In genomic region chr14:21838336-21839017, GRCm38 (mm10) we compare ENCODE assay signal across 17 mouse cellular contexts.
"Had no signal": no experiment of that assay in that cellular context is flagged by ENCODE, and none has a peak within 500 bp of the region (broad histone marks: within the 10 kb centered on the region; RNA-seq: fewer than 3 reads in every experiment).

No protein-coding gene starts in this region.

- H3K27ac ChIP-seq: kidney, embryonic 15.5 days; left cerebral cortex, adult 2 months; liver, embryonic 13.5 days; midbrain, embryonic 10.5 days; neural tube, embryonic 13.5 days; stomach, embryonic 15.5 days had no signal

- H3K27me3 ChIP-seq: kidney, embryonic 15.5 days; liver, embryonic 13.5 days; megakaryocyte, embryonic 14.5 days; neural tube, embryonic 13.5 days; stomach, embryonic 15.5 days had no signal

- H3K9ac ChIP-seq: kidney, embryonic 15.5 days; liver, embryonic 13.5 days; neural tube, embryonic 13.5 days; stomach, embryonic 15.5 days had no signal

- H3K4me2 ChIP-seq: kidney, embryonic 15.5 days; liver, embryonic 13.5 days; neural tube, embryonic 13.5 days; stomach, embryonic 15.5 days had no signal

- H3K9me3 ChIP-seq: kidney, embryonic 15.5 days; liver, embryonic 13.5 days; megakaryocyte, embryonic 14.5 days; midbrain, embryonic 10.5 days; neural tube, embryonic 13.5 days; stomach, embryonic 15.5 days had no signal

- H3K4me3 ChIP-seq: kidney, embryonic 15.5 days; left cerebral cortex, adult 2 months; liver, embryonic 13.5 days; megakaryocyte, embryonic 14.5 days; midbrain, embryonic 10.5 days; neural tube, embryonic 13.5 days; stomach, embryonic 15.5 days had no signal

- DNase-seq: kidney, postnatal 10 days; layer of hippocampus, postnatal 36 days; liver, embryonic 13.5 days; lung, adult 2 months; lung, postnatal 36 days; midbrain, embryonic 14.5 days; retina, postnatal 1 day; right cerebral cortex, postnatal 25 days; spleen, adult 18-20 months; thymus, postnatal 25 days had no signal

- ATAC-seq: lung, postnatal 0 days had no signal
